Mouse (Mus musculus) kidney, postnatal 36 days (tissue): ENCODE measurements around the gene Crybg2.

Experiments used
- DNase-seq, 2 experiments: peaks; one replicate each; pipeline ENCODE4 v3.0.0; 2021 to 2022; ENCODE audit warnings: mixed read lengths in 2 of 2

Crybg2 gene

GRCm38 (mm10) chr4:134096120-134096519 lies 35.5 kb downstream of the Crybg2 start:
- DNase-seq = no peak

GRCm38 (mm10) chr4:134097015-134097608 lies 36.5 kb downstream of the Crybg2 start:
- no peak for DNase-seq

DNA sequence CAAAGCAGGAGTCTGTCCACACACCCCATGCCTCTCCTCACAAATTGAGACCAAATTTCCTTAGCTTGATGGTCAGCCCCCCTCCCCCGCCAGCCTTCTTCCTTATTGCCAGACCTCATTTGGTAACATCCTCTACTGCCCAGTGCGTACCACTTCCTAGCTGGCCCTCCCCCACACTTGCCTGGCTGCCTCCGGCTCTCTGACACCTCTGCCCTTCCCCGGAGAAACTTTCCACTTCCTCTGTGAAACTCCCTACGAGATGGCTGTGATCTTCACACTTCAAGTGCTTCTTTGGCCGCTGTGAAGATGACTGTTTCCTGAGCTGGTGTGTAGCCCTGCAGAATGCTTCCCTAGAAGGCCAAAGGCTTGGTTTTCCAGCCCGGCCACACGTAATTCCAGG lies 38.0 kb downstream of the Crybg2 start:
- DNase-seq = peak; percentile 31 to 53

DNA sequence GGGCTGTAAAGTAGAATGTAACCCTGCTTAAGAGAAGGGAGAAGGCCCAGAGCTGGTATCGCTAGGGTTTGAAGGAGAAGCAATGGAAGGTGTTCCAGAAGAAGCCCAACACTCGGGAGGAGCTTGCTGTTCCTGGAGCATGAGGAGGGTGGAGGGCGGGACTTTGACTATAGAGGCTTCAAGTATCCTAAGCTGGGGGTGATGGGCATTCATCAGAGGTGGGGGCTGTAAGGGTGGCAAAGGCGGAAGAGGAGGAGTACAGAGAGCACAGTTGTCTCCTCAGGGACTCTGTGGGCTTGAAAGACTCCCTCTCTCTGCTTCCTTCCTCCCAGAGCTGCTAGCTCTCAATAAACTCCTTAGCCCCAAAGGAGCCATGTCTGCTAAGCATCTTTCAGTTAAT lies 39.6 kb downstream of the Crybg2 start:
- DNase-seq = no peak

DNA sequence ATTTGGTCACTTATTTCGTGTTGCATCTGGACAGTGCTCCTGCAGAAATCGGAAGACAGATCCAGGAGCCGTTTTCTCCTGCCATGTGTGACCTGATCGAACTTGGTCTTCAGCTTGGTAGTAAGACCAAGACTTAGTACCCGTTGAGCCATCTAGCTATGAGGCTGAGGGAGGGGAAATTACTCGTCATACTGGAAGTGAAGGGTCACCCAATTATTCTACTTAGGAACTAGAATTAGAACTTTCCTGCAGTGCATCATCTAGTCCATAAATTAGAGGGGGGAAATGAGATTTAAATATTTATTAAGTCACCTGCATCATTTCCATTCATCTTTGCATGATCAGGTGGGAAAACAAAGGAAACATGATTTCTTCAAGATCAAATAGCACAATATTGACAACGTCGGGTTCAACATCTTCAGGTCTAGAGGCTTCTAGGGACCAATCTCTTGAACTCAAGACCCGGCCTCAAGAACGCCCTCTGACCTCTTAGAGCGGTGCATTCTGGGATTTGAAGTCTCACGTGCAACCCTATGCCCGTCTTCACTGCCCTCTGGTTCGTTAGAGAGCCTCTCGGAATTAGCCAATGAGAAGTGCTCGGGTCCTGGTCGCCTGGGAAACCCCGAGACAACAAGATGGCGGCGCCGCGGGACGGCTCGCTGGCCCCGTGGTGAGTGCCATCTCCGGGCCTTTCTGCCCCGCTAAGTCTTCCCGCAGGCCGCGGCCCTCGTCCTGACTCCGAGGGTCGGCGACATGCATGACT lies 41.5 kb downstream of the Crybg2 start, which contains the start of gene Ubxn11:
Gene Ubxn11 (plus strand): TSS at position 592 of the 763 bp plus-strand sequence.
- peak; percentile 92 to 93 for DNase-seq

DNA sequence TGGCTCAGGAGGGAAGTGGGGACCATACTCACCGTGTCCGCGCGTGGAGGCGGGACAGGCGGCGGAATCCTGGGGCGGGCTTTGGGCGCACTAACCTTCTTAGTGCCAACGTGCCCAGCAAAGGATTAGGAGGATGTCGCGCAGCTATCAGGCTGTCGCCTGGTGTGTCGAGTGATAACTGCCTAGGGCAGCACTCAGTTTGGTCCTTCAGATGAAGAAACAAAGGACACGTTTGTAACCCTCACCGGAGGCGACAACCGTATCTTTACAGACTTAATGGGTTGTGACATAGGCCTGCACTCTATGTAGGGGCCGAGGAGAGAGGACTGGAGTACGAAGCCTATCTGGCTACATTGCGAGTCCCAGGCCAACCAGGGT lies 42.1 kb downstream of the Crybg2 start:
- DNase-seq = no peak

GRCm38 (mm10) chr4:134106105-134106504 lies 45.5 kb downstream of the Crybg2 start:
- no peak for DNase-seq

GRCm38 (mm10) chr4:134107730-134108129 lies 47.1 kb downstream of the Crybg2 start:
- DNase-seq = no peak

- no peak for DNase-seq
Measured at GRCm38 (mm10) chr4:134108196-134108595, 47.6 kb downstream of the Crybg2 start.

DNA sequence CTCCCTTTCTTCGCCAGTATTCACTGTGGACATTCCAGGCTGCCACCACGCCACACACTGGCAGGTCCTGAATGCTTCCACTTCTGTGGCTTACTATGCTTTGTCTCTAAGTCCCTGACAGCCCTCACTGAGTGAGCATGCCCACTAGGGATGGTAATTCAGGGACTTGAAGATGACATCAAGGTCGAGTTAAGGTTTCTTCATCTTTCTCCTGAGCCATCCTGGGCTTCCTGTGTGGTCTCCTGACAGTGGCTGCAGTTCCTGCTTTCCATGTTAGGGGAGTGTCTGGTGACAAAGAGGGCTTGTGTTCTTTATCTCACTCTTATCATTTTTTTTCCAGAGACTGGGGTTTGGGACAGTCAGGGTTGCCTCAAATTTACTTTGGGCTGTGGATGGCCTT lies 50.0 kb downstream of the Crybg2 start:
- no peak for DNase-seq

GRCm38 (mm10) chr4:134112403-134112802 lies 51.8 kb downstream of the Crybg2 start:
- no peak for DNase-seq

DNA sequence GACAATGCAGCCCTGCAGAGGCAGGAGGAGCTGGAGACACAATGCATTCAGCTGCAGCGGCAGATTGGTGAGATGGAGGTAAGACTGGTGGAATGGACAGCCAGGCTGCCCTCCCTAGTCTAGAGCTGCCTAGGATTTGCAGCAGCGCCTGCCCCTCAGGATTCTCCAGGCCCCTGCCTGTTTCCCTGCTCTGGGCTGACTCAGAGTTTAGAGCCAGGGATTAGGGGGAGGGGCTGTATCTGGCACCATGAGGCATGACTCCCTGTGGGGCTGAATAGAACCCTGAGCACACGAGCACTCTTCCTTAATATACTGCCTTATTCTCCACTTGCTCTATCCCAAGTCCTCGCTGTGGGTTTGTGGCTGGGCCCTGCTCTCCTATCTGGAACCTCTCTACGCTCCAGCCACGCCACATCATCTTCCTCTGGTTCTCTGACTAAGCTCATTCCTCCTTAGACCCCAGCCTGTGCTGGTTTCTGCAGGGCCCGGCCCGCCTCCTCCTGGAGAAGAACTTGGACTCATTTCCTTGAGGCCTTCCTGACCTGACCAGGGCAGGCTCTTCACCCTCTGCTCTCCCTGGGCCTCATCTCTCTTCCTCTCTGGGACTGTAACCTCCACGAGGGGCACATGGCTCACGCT lies 52.9 kb downstream of the Crybg2 start:
- no peak for DNase-seq

DNA sequence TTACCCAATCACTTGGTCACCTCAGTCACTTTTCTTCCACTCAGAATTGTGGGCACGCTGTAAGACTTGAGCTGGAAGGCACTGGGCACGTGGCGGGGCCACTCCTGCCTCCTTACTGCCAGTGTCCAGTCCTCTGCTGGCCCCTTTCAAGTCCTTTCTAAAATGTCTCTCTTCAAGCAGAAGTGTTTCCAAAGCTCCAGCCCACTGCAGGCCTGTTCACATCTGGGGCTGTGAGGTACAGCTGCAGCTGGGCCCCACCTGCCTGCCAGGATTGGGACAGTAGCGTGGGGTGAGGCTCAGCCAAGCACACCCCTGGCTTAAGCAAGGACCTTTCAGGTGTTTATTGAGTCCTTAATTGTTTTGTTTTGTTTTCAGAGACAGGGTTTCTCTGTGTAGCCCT lies 53.4 kb downstream of the Crybg2 start:
- no peak for DNase-seq

- no peak for DNase-seq
Measured at GRCm38 (mm10) chr4:134115215-134116144, 54.9 kb downstream of the Crybg2 start.

- no peak for DNase-seq
Measured at GRCm38 (mm10) chr4:134116501-134116900, 55.9 kb downstream of the Crybg2 start.

- no peak for DNase-seq
Measured at GRCm38 (mm10) chr4:134117012-134117411, 56.4 kb downstream of the Crybg2 start.

GRCm38 (mm10) chr4:134118126-134118800 lies 57.6 kb downstream of the Crybg2 start:
- DNase-seq = no peak

GRCm38 (mm10) chr4:134119042-134119441 lies 58.4 kb downstream of the Crybg2 start:
- DNase-seq = no peak

- peak in 1 of 2 experiments; percentile 42 for DNase-seq
Measured at GRCm38 (mm10) chr4:134119644-134120043, 59.0 kb downstream of the Crybg2 start.

DNA sequence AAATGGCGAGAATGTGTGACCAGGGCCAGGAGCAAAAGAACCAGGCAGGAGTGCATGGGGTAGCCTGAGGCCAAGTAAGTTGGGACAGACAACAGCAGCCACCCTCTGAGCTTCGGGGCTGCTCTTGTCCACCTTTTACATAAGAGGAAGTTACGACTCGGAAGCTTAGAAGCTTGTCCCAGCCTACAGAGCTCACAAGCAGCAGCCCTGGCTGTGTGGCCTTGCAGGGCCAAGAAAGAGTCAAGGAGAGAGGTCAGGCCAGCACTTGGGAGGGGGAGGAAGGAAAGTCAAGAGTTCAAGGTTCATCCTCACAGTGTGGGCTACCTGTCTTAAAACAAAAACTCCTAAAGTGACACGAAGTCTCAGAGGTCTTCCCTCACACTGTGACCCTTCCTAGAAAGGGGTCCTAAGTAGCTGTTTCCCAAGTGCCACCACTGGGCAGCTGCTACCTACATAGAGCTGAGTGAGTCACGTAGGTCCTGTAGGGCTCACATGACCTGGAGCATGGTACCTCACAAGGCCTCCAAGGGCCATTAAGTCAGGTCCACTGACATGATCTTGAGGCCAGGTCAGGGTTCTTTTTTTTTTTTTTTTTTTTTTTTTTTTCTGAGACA lies 59.7 kb downstream of the Crybg2 start:
- DNase-seq = no peak

DNA sequence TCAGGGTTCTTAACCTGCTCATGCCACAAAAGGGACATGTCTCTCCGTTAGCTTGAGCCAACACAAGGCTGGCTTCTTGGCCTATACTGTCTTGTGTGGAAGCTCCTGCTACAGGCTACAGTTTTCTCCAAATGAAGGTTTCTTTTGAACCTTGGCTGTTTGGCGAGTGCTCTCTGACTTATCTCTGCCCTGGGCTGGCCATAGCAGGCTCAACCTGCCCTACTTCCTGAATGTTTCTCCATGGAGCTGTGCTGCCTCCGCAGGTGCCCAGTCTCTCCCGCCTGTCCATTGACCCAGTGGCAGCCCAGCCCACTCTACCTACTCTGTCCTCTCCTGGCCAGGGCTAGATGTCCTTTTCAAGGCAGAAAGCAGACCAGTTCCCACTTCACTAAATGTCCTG lies 60.3 kb downstream of the Crybg2 start:
- no peak for DNase-seq

DNA sequence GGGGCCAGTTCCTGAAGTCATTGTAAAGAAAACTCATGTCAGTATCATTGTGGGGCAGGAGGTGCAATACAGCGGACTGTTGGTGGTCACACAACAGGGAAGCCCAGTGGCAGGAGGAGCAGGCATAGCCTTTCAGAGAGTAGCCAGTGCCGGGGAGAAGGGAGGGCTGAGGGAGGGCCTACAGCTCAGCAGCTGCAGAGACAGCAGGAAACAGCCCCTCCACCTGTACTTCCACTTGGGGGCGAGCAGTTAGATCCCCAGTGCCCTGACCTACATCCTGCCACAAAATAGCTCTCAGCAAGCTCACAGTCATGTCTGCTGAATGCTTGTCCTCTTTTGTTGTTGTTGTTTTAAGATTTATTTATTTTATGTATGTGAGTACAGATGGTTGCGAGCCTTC lies 61.0 kb downstream of the Crybg2 start:
- DNase-seq = no peak
